Mouse (Mus musculus) T-helper 1 cell (primary cell): ENCODE results near the gene Tgfbr2.
"Not testable (repeated sequence)": the region's sequence is repeated elsewhere in the genome, so short reads cannot be mapped to it uniquely, and the experiment has no call there.

Experiments used
- in situ Hi-C: fragments of 300-600 bp; cut with MboI, MseI; formaldehyde crosslinking; loops from one replicate; pipeline ENCODE4 v1.15.1; 2025; ENCODE audit warnings: high pct_unique_total_duplicates

Tgfbr2 gene

DNA sequence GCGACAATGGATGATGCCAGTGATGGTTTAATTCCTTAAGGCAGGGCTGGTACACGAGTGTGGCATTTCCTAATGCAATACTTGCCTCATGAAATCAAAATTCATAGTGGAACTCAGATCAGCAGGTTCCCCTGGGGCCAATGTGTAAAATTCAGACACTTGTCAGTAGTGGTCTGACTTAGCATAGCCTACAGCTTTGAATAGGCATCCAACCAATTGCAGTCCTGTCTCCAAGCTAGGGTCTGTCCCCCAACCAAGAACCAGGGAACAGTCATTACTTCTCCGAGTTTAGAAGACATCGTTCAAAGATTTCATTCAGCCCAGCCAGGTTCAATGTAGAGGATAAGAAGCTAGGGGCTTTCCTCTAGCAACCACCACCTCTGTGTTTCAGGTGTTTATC is 93.4 kb downstream of the Tgfbr2 start:
- in situ Hi-C loops: no loop called here

DNA sequence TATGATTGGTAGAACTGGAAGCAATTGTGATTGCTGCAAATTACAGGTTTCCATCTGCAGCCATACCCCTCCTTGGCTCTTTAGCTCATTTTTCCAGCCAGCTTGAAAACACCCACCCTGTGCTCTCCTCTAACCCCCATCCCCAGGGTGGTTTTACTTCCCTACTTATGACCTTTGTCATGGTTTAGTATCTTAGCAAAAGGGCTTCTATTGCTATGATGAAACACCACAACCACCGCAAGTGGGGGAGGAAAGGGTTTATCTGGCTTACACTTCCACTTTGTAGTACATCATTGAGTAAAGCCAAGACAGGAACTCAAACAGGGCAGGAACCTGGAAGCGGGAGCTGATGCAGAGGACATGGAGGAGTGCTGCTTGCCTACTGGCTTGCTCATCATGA is 97.7 kb downstream of the Tgfbr2 start:
- in situ Hi-C loops: no loop called here

DNA sequence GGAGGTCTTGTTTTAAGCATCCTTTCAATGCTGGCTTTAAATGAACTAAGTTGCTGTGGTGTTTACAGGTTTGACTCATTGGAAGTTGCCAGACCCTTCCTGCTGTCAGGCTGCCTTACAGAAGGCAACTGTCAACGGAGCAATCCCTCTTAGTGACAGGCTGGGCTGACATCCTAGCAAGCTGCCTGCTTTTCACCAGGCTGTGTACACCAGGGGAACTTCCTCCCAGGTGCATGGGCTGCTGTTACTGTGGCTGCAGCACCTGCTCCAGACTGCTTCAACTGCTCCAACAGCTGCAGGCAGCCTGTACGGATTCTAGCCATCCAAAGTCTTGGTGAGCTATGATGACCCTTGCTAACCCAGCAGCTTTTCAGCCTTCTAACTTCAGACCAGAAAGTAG is 98.2 kb downstream of the Tgfbr2 start:
- in situ Hi-C loops: no loop called here

DNA sequence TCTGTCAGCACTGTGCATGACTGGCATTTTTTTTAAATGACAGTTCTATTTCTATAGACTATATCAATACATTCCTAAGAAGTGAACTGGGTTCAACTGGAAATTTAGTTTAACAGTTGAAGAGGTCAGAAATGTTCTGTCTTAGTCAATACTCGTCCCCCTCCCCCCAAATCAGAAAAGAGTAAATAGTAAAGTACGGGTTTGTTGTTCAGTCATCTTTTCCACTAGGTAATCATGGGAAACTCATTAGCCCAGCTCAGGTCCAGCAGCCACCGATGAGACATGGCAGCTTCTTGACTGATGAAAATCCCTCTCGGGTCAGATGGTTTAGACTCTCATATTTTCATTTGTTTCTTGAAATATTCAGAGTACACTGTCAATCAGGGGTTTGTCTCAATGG is 99.0 kb downstream of the Tgfbr2 start:
- in situ Hi-C loops: no loop called here

DNA sequence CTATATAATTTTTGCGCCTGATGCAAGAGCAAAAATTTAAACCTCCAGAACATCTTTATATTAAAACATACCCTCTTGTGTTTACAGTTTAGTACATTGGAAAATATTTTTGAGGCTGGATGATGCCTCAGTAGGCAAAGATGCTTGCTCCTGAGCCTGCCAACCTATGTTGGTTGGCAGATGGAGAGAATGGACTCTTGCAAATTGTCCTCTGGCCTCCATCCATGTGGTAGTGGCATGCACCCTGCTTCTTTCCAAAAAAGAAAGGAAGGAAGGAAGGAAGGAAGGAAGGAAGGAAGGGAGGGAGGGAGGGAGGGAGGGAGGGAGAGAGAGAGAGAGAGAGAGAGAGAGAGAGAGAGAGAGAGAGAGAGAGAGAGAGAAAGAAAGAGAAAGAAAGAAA is 103.6 kb downstream of the Tgfbr2 start:
- in situ Hi-C loops: not testable (repeated sequence)

DNA sequence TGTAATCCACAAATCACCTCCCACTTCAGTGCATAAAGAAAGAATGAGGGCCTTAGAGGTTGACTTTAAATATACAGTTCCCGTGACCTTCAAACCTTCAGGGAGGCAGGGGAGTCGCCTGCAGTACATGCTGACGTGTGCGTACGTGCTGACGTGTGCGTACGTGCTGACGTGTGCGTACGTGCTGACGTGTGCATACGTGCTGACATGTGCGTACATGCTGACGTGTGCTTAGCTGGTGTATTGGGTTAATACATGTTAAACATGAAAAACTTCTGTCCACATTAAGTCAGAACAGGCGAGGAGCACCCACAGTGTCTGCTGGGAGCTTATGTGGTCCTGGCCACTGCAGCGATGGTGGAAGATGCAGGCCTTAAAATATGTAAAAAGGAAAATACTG is 110.4 kb downstream of the Tgfbr2 start:
- in situ Hi-C loops: loop anchor here (10.0 kb wide), 1 partner anchor 280 kb away; no protein-coding TSS in a partner anchor

DNA sequence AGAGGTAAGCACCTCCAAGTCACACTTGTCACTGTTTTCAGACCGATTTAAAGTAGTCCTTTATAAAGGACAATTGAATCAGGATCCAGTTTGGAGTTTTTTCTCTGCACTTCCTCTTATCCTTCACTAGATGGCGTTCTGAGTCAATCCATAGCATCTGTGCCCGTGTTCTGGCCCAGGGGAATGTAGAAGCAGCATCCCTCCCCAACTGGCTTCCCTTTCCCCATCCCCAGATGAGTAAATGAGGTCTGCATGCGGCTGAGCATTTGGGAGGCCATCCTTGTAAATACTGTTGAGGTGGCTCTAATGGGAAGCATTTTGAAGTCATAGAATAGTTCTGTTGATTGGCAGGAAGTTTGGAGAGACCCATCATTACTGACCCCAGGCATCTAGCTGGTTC is 114.5 kb downstream of the Tgfbr2 start:
- in situ Hi-C loops: loop anchor here (10.0 kb wide), 1 partner anchor 284 kb away; no protein-coding TSS in a partner anchor

DNA sequence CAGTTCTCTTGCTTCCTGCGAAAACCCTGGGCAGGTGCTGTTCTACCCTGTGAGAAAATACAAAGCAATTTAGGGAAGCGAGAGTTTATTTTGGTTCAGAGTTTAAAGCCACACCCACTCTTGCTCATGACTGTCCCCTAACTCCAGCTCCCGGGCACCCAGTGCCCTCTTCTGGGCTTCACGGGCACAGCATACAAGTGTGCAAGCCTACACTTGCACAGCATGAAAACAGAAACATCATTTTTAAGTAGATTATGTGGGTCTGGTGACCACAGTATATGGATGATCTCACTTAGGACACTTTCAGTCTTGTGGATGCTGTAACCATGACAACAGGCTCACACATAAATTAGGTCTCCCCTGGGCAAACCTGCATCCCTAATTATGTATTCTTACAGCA is 116.0 kb downstream of the Tgfbr2 start:
- in situ Hi-C loops: no loop called here

DNA sequence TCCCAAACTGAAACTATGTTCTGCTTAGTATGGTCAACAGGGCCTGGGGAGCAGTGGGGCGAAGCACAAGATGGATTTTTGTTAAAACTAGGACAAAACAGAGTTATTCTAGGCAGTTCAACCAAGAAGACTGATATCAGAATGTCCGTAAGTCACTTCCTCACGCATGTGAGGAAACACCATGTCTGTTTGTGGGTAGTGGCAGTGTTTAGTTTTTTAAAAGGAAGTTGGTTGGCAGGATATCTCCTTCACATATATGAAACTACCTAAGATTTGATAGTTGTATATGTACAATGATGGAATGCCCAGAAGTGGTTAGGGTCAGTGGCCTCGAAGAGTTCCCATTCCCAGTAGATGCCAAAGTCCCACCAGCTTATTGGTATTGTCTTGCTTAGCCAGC is 116.7 kb downstream of the Tgfbr2 start:
- in situ Hi-C loops: no loop called here

DNA sequence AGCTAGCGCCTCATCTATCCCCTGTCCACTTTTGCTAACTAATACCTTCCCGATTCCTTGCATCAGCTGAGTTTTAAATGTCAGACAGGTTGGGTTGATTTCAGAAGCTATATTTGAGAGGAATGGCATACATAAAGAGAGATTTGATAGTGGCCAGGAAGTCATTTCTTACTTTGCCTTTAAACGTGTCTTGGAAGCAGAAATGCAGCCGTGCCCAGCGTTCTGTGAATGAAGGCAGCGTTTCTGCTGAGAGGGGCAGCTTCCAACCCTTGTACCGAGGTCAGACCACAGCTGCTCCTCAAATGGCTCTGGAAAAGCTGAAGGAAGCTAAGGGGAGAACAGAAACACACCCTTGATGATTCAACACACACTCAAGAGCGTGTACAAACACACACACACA is 121.2 kb downstream of the Tgfbr2 start:
- in situ Hi-C loops: loop anchor here (5.0 kb wide), 1 partner anchor 342 kb away; no protein-coding TSS in a partner anchor

DNA sequence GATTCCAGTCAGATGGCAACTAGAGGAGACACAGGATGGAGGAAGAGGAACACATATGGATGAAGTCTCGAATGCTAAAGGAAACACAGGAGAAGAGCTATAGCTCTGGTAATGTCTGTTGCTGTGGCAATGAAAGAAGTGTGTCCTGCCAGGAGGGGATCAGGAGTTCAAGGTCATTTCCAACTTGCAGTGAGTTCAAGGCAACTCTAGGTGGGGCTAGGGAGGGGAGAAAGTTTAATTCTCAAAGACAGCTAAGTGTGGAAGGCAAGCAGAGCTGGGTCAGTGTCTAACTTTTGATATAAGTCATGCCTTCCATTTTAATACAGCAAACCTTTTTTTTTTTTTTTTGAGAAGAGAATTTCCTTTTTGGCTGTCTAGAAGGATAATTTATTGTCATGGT is 125.2 kb downstream of the Tgfbr2 start:
- in situ Hi-C loops: loop anchor here (5.0 to 25.0 kb wide), 2 partner anchors 188 to 338 kb away; no protein-coding TSS in a partner anchor

DNA sequence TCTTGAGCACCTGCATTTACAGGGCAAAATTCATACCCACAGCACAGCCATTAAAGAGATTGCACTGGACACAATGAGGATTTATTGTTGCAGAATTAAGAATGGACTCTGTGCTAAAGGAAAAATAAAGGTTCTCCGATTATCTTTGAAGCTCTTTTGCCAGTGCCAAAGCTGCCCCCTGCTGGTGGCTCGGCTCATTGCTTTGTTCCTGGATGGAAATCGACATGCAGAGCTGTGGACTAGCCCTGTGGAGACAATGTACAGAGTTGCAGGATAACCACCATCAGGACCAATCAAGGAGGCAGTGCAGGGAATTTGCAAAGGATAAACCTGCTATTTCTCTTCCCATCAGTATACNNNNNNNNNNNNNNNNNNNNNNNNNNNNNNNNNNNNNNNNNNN is 133.4 kb downstream of the Tgfbr2 start:
- in situ Hi-C loops: loop anchor here (25.0 kb wide), 1 partner anchor 179 kb away; no protein-coding TSS in a partner anchor

DNA sequence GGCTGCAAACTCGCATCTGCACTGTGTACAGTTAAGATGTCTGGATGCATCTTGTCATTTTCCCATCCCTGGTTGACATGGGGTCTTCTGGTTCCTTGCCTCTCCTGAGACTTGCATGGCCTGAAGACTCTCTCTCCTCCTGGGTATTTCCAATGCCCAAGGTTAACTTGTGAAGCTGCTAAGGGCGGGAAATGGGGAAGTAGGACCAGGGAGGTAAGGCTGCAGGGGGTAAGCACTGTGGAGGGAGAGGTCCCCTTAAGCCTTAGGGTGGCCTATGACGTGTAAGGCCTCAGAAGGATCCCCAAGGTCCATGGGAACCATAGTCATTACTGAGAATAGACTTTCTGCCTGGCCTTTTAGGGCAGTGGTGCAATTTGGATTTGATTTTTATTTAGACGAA is 133.8 kb downstream of the Tgfbr2 start:
- in situ Hi-C loops: loop anchor here (25.0 kb wide), 1 partner anchor 179 kb away; no protein-coding TSS in a partner anchor

DNA sequence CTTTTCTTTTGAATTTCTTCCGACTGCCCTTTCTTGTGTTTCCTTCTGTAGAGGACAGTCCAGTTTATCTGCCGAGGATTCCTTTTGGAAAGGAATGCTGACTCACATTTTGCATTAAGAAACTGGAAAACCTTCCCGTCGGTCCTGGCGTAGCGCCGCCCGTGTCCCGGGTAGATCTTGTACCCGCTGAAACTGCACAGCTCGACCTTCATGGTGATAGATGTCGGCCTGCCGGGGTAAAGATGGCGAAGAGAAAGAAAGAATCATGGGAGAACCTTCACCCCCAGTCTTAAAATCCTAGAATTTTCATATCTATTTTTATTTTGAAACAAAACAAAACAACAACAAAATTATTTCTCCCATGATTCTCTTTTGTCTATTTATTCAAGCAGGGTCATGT is 134.3 kb downstream of the Tgfbr2 start:
- in situ Hi-C loops: loop anchor here (25.0 kb wide), 1 partner anchor 179 kb away; no protein-coding TSS in a partner anchor

DNA sequence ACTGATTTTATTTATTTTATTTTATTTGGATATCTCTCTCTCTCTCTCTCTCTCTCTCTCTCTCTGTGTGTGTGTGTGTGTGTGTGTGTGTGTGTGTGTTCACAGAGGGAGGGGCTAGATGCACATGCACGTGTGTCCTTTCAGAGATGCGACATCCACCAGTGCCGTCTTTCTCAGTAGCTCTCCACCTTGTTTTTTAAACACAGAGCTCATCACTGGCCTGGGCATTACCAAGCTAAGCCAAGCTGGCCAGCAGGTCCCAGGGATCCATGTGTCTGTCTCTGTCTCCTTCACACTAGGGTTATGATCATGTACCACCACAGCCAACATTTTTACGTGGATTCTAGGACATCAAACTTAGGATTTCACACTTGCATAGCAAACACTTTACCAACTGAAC is 135.2 kb downstream of the Tgfbr2 start:
- in situ Hi-C loops: loop anchor here (25.0 kb wide), 1 partner anchor 178 kb away; no protein-coding TSS in a partner anchor

DNA sequence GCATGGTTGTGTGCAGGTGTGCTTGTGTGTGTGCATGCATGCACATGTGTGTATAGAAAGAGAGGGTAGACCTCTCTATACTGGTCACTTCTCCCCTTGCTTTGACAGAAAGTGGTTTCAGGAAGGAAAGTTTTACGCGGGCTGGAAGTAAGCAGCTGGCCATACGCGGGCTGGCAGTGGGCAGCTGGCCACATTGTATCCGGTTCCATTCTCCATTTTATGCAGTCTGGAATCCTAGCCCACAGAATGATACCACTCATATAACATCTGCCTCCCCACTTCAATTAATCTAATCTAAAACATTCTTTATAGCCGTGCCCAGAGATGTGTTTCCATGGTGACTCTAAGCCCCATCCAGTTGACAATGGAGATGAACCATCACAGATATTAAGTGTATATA is 136.9 kb downstream of the Tgfbr2 start:
- in situ Hi-C loops: loop anchor here (25.0 kb wide), 1 partner anchor 176 kb away; no protein-coding TSS in a partner anchor
